Mouse (Mus musculus): ENCODE measurements at regions not wholly inside any gene's neighbourhood (a gene's known extent, or its start where the extent isn't known, plus 50 kb on each side); places are given as distances from the start of the nearest gene placed in this dataset.

DNA sequence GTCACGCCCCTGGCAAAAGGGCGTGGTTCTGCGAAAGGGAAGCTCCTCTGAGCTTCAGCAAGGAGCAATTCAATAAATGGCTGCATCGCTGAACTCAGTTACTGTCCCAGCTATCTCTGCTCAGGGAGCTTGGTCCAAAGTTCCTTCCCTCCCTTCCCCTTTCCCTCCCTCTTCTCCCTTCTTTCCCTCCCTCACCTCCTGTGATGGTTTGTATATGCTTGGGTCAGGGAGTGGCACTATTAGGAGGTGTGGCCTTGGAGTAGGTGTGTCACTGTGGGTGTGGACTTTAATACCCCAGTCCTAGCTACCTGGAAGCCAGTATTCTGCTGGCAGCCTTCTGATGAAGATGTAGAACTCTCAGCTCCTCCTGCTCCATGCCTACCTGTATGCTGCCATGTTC is 120.5 kb downstream of the Erv3 start:
- no peak for DNase-seq (ENCODE audit: low spot score in 2 of 2)

DNA sequence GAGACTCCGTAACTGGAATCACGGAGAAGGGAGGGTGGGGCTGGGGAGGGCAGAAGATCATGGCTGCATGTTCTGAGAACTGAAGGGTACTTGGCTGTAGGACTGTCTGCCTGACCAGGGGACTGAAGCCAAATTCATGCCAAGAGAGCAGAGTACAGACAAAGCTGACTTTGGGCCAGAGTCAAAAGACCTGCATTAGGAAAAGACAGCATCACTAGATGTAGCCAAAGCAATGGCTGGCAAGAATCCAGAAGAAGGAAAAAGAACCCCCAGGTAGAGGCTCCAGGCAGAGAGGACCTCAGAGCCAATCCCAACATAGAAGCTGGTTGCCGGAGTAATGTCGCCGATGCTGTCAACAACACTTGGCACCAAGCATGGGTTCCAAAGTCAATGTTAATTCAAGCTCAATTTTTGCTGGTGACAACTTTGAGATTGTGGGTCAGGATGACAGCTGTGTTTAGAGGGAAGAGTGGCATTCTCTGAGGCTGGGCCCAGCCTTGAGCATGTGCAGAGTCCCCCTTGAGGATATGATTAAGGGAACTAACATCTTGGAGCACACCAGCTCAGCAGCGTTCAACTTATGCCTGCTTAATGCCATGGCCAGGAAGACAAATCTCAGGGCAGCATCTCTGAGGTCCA is 124.7 kb downstream of the Erv3 start:
- DNase-seq (ENCODE audit: low spot score in 2 of 2) = no peak

DNA sequence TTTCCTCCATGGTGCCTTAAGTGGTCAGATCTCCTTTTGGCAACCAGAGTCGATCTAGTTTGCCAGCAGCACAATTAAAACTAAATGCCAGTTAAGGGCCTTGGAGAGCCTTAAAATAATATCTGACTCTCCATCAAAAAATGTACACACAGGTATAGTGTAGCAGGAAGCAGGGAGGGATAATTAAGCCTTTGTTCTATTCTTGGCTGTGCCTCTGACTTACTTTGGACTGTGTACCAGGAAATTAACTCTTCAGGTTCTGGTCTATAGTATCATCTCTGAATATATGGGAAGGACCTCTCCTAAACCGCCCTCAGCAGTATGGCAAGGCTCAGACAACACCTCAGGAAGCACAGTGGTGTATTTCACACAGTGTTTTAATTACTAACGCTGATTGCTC is 133.0 kb downstream of the Erv3 start:
- no peak for DNase-seq (ENCODE audit: low spot score in 2 of 2)

DNA sequence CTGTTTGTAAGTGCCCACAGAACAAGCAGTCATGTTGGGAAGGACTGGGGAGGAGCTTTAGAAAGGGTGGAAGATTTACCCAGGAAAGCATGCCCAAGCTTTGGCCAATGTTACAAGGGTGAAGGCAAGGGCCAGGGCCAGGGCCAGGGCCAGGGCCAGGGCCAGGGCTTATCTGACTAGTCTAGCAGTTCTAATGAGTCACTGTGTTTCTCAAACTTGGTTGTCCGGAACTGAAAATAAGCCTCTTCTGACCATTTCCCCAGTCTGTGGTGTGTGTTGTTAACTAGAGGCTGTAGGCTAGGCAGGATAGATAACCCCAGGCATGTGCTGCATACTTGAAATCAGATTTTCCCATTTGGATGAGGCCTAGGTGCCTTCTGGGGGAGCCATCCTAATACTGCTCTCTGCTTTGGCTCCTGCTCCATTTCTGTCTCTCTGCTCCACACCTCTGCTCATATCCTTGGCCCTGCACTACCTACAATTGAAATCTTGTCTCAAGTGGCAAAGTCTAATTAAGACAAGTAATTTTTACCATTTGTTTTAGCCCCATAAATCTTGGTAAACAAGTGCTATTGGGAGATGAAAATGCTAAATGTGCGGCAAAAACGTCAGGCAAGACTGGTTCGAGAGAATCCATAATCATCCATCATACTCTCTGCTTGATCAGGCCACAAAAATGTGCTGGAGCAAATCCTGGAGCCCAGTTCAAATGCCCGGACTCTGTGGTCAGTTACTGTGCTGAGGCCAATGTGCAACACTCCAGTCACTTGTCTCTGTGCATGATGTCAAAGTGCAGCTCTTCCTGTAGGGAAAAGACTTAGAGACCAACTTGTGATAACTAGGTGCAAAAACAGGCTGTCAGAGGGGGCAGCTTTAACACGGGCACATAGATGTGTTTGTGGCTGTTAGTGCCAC is 137.7 kb downstream of the Erv3 start:
- no peak for DNase-seq (ENCODE audit: low spot score in 2 of 2)

DNA sequence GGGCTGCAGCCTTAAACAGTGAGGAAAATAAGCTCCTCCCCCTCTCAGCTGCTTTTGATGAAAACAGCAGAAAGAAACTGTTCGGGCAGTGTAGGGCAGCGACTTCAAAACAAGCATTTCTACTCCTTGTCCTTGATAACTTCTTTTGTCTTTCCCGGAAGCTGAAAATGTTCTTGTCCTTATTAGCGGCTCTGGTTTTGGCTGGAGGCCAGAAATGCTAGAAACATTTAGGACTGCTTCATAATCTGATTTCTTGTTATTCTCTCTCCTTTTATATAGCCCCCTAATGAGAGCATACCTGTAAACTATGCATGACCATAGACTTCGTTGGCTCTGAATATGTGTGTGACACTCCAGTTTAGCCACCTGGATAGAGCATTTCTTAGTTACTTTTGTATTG is 142.0 kb downstream of the Erv3 start:
- DNase-seq (ENCODE audit: low spot score in 2 of 2) = no peak

DNA sequence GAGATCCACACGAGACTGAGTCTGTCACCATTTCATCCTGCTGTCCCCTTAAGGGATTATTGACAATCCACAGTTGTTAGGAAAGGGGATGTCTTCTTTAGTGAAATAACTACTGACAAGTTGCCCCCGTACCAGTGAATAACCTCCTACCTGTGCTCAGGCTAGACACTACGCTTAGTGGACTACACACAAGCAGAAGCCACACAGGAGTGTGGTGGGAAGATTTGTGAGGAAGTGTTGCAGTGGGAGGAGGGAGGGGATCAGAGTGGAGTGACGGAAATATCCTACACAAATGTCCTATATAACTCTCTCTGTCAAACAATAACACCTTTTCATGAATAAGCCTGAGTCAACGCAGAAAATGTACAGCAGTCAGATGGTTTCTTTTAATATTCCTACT is 142.7 kb downstream of the Erv3 start:
- no peak for DNase-seq (ENCODE audit: low spot score in 2 of 2)

GRCm38 (mm10) chr2:131715381-131715780 is 144.2 kb downstream of the Erv3 start:
- DNase-seq (ENCODE audit: low spot score in 2 of 2) = no peak

DNA sequence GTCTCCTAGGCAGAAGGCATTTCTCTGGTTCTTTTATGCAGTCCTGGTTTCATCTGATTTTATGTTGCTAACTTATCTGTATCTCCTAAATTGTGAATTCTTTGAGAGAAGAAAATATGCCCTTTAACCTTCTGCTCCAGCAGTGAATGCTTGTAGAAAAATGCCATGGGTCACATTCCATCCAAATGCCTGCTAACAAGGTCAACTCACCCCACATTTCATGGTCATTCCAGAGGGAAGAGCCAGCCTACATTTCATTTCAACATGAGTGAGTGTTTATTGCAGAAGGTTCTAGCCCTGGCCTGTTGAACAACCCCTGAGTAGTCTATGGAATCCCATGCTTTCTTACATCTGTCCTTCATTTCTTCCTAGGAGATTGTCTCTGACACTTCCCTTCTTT is 147.7 kb downstream of the Erv3 start:
- DNase-seq (ENCODE audit: low spot score in 2 of 2) = no peak

DNA sequence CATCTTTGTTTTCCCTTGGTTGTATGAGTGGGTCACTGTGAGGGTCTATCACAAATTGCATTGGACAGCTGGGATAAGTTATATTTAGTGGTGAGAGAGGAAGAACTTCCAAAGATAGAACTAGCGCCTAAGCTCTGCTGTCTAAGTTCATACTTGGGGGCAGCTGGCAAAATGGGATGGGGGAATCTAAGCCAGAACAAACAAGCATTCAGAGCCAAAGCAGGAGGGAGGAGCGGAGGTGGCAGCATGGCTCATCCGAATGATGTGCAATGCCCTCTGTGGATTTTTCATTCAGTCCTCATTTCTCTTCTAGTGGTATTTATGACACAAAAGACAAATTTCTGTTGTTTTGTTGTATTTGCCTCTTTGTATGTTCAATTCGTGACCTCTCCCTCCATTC is 144.5 kb upstream of the Adra1d start:
- peak; percentile 41 to 62 for DNase-seq (ENCODE audit: low spot score in 2 of 2)

DNA sequence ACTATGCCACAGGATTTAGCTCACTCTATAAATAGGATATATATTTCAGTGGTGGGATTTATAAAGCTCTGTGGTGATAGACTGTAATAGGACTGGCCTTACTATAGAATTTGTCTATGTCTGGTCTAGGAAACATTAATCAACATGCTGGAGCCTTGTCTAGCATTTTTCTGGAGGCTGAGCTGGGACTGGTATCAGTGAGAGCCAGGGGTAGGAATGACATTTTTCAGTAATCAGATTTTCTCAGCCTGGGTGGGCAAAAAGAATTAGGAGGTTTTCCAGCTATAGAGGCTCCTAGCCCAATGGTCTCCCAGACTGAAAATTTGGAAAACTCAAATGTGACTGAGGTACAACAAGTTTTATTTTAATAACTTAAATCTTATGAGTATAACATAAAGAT is 142.3 kb upstream of the Adra1d start:
- DNase-seq (ENCODE audit: low spot score in 2 of 2) = no peak

GRCm38 (mm10) chr2:131702146-131702545 is 140.1 kb upstream of the Adra1d start:
- peak in 1 of 2 experiments; percentile 9 for DNase-seq (ENCODE audit: low spot score in 2 of 2)

GRCm38 (mm10) chr2:131699798-131700197 is 137.7 kb upstream of the Adra1d start:
- no peak for DNase-seq (ENCODE audit: low spot score in 2 of 2)

DNA sequence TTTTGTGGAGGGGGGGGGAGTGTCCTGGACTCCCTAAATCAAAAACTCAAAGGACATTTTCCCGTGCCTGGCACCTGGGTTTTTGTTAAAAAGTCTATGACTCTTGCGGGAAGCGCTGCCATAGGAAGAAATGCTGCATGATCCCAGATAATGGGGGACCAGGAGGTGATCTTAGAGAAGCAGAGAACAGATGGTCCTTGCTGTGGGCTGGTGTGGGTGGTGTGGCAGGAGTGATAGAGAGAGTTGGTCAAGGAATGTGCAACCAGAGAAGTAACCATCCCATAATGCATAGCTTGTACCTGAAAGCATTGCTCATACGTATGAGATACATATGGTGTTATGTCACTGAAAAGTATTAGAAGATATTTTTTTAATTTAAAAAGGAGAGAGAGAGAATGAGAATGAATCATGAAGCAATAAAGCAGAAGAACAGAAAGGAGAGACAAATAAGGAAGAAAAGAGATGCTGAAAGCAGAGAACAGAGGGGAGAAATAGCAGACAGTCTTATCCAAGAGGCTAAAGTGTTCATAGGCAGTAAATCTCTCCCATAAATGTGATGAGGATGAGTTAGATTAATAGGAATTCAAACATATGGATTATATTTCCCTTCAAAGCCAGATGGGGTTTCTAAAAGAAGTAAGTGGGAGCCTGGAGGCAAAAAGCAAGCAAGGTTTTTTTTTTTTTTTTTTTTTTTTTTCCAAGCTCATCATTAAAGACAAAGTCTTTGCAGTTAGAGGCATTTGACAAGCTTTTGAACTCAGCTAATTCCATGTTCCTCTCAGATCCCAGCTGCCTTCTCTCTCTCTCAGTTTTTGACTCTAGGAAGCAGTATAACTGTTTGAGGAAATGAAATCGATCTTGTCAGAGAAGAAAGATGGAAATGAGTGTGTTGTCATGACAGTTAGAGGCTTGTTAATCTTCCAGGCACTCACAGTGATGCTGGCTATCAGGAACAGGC is 136.2 kb upstream of the Adra1d start:
- no peak for DNase-seq (ENCODE audit: low spot score in 2 of 2)

DNA sequence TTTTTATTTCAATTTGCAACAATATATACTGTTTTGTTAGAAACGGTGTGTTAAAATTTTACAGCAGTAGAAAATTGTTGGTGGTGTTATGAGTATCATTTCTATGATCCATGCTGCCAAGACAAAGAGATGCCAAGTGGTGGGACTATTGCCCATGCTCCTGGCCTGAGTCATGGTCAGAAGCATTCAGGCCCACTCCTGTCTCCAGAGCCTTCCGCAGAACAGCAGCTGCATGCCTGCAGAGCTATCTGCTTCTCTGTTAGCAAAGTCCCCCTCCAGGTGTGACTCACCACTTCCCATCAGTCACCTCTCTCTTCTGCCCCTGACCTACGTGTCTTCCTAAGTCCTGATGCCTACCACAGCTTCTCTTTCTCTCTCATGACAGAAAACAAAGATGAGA is 134.2 kb upstream of the Adra1d start:
- DNase-seq (ENCODE audit: low spot score in 2 of 2) = no peak

GRCm38 (mm10) chr2:131689996-131690395 is 127.9 kb upstream of the Adra1d start:
- DNase-seq (ENCODE audit: low spot score in 2 of 2) = no peak

- DNase-seq (ENCODE audit: low spot score in 2 of 2) = peak; percentile 34 to 65
These were observed 126.2 kb upstream of the Adra1d start for GRCm38 (mm10) chr2:131688282-131688681.

DNA sequence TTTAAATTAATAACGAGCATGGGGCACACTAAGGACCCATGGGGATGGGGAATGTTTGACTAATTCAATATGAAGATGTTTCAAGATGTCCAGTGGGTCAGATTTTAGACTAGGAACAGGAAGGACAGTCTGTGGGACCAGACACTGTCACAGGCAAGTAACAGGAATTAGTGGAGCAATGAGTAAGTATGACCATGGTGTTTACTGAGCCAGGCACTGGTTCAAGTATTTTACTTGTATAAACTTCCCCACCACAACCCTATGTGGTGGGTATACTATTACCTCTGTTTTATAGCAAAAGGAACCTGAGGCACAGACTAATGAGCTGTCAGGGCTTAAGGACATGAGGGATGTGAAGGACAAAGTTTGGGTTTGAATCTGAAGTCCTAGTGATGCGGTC is 125.4 kb upstream of the Adra1d start:
- no peak for DNase-seq (ENCODE audit: low spot score in 2 of 2)

DNA sequence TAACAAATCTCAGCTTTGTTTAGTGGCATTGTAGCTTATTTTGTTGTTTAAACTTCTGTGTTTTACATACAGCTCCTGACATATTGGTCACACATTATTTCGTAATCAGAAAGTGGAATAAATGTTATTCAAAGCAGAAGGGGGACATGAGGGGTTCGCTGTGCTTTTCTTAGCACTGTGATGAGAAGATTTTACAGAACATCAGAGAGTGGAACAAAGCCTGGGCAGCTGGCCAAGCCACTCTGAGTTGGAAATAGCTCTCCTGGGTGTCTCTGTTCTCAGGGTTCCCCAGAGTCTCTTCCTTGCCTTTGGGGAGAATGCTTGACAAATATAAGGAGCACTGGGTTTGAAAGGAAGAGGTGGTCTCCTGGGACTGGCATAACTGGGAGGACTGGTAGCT is 124.7 kb upstream of the Adra1d start:
- peak; percentile 64 to 91 for DNase-seq (ENCODE audit: low spot score in 2 of 2)

GRCm38 (mm10) chr2:131685326-131685725 is 123.2 kb upstream of the Adra1d start:
- no peak for DNase-seq (ENCODE audit: low spot score in 2 of 2)

- no peak for DNase-seq (ENCODE audit: low spot score in 2 of 2)
These were observed 121.7 kb upstream of the Adra1d start for GRCm38 (mm10) chr2:131683734-131684133.

DNA sequence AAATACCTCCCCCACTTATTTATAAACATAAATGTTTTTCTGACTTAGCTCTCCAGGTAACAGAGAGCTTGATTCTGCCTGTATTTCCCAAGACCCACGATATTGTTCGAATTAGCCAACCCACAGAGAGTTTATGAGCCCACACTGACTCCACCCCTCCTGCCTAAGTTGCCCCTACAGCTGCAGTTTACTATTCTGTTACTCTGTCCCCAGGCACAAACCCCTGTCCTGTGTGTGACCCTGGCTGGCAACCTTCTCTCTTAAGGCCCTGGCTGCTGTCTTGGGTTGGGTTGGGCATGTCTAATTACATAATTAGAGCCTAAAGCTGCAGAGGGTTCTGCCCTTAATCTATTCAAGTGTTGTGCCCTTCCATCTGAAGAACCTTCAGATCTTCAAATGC is 116.4 kb upstream of the Adra1d start:
- DNase-seq (ENCODE audit: low spot score in 2 of 2) = no peak

GRCm38 (mm10) chr2:131676736-131677135 is 114.7 kb upstream of the Adra1d start:
- no peak for DNase-seq (ENCODE audit: low spot score in 2 of 2)

All from layer of hippocampus, adult 18-20 months (tissue).